ENCODE assay signal across 11 mouse cellular contexts in genomic region chr5:64346343-64346885, GRCm38 (mm10).
DNase-seq lines count a peak whose midpoint lies in the region; ATAC-seq lines count a peak whose summit lies in the region.
"Had no signal": no experiment of that assay in that cellular context is flagged by ENCODE, and none has a peak within 500 bp of the region (broad histone marks: within the 10 kb centered on the region; RNA-seq: fewer than 3 reads in every experiment).

No protein-coding gene starts in this region.

- H3K36me3 ChIP-seq in hindbrain, embryonic 11.5 days (ENCODE audit: control insufficient read depth, insufficient read depth, low read length) = no peaks in the 10 kb centered on the region
- no peaks in the 10 kb centered on the region for H3K36me3 ChIP-seq in hindbrain, embryonic 14.5 days (replicated peaks; ENCODE audit: control insufficient read depth, insufficient read depth)
- H3K36me3 ChIP-seq in midbrain, embryonic 12.5 days = no peaks in the 10 kb centered on the region

- no peak overlapping the region for H3K4me2 ChIP-seq in hindbrain, embryonic 11.5 days (replicated peaks; ENCODE audit: low read depth, low read length)
- H3K4me2 ChIP-seq in hindbrain, embryonic 14.5 days (replicated peaks) = no peak overlapping the region
- no peak overlapping the region for H3K4me2 ChIP-seq in midbrain, embryonic 12.5 days (replicated peaks)

- H3K9ac ChIP-seq in hindbrain, embryonic 11.5 days (ENCODE audit: low read depth, low read length) = no peak overlapping the region
- no peak overlapping the region for H3K9ac ChIP-seq in hindbrain, embryonic 14.5 days
- no peak overlapping the region for H3K9ac ChIP-seq in midbrain, embryonic 12.5 days (replicated peaks)

- H3K4me3 ChIP-seq in hindbrain, embryonic 11.5 days (ENCODE audit: low read depth, low read length) = no peak overlapping the region
- no peak overlapping the region for H3K4me3 ChIP-seq in hindbrain, embryonic 14.5 days (replicated peaks; ENCODE audit: low read length)
- no peak overlapping the region for H3K4me3 ChIP-seq in midbrain, embryonic 12.5 days
- H3K4me3 ChIP-seq: left cerebral cortex, adult 2 months had no signal

- H3K4me1 ChIP-seq in hindbrain, embryonic 11.5 days (replicated peaks; ENCODE audit: control insufficient read depth, insufficient read depth, low read length) = peaks cover 6% of the 10 kb centered on the region; the same call in 1 of the 2 replicates
- peaks cover 12% of the 10 kb centered on the region for H3K4me1 ChIP-seq in hindbrain, embryonic 14.5 days (replicated peaks; ENCODE audit: control insufficient read depth, insufficient read depth, low read length)
- peaks cover 24% of the 10 kb centered on the region for H3K4me1 ChIP-seq in midbrain, embryonic 12.5 days

- H3K27me3 ChIP-seq in hindbrain, embryonic 11.5 days (ENCODE audit: control insufficient read depth, insufficient read depth, low read length) = no peaks in the 10 kb centered on the region
- no peaks in the 10 kb centered on the region for H3K27me3 ChIP-seq in hindbrain, embryonic 14.5 days (ENCODE audit: control insufficient read depth, insufficient read depth, low read length)
- no peaks in the 10 kb centered on the region for H3K27me3 ChIP-seq in midbrain, embryonic 12.5 days

- no peaks in the 10 kb centered on the region for H3K9me3 ChIP-seq in hindbrain, embryonic 11.5 days (ENCODE audit: control insufficient read depth, low read length)
- H3K9me3 ChIP-seq in hindbrain, embryonic 14.5 days (ENCODE audit: control insufficient read depth, low read length) = no peaks in the 10 kb centered on the region
- no peaks in the 10 kb centered on the region for H3K9me3 ChIP-seq in midbrain, embryonic 12.5 days

- 88% methylated on average over 6 of the region's 6 CpGs for WGBS in hindbrain, embryonic 11.5 days
- WGBS in hindbrain, embryonic 14.5 days = 90% methylated on average over 6 of the region's 6 CpGs
- WGBS in midbrain, embryonic 12.5 days = 82% methylated on average over 6 of the region's 6 CpGs

- no peak for ATAC-seq in hindbrain, embryonic 11.5 days (ENCODE audit: low FRiP score)
- ATAC-seq in hindbrain, embryonic 14.5 days (ENCODE audit: low FRiP score) = no peak
- no peak for ATAC-seq in midbrain, embryonic 12.5 days (ENCODE audit: low FRiP score, low read depth)

- 0 out of 2 replicates have a peak overlapping the region, but pooled peaks have one; percentile 24 for H3K27ac ChIP-seq in hindbrain, embryonic 11.5 days (ENCODE audit: low read depth, low read length)
- no peak overlapping the region for H3K27ac ChIP-seq in hindbrain, embryonic 14.5 days
- H3K27ac ChIP-seq in midbrain, embryonic 12.5 days (replicated peaks) = peak overlapping the region; percentile 56; the same call in 1 of the 2 replicates
- H3K27ac ChIP-seq: left cerebral cortex, adult 2 months had no signal

- DNase-seq in hindbrain, embryonic 11.5 days (ENCODE audit: low spot score) = no peak
- DNase-seq in hindbrain, embryonic 14.5 days (ENCODE audit: low spot score) = no peak
- peak; percentile 39 for DNase-seq in R1 (ENCODE audit: low read depth, low spot score)
- peak; percentile 43 for DNase-seq in adrenal gland, postnatal 10 days
- no peak for DNase-seq in retina, embryonic 14.5 days (ENCODE audit: low spot score)
- DNase-seq in urinary bladder, adult 18-20 months (ENCODE audit: low spot score in 2 of 2) = no peak
- DNase-seq: cerebellum, postnatal 14 days; right cerebral cortex, postnatal 4 days; thymus, postnatal 25 days had no signal

Comparison
In these comparisons a context has a peak if more than half of its experiments do, and no peak if none do; other contexts are left out.
1. DNase-seq: peak in R1 (single experiment) and adrenal gland, postnatal 10 days (single experiment); none in hindbrain, embryonic 11.5 days (single experiment), hindbrain, embryonic 14.5 days (single experiment), retina, embryonic 14.5 days (single experiment) and urinary bladder, adult 18-20 months (0 of 2).